Mouse (Mus musculus) ES-Bruce4 (cell line): ENCODE data around the gene Vopp1. TPM values are rescaled to one million over a fixed set of nuclear protein-coding genes. Genes with fewer than 3 reads are reported as not detected.

ENCODE experiments used
- H3K27ac ChIP-seq: 2 replicates; pipeline ENCODE4 v1.5.1; 2012; ENCODE audit warnings: low read length, inconsistent platforms; ENCODE audit not compliant: insufficient read depth
- H3K27me3 ChIP-seq: 2 replicates; pipeline ENCODE4 v1.6.1; 2012; ENCODE audit warnings: mild to moderate bottlenecking, low read length, inconsistent platforms; ENCODE audit not compliant: control insufficient read depth, poor library complexity, insufficient read depth, severe bottlenecking
- H3K36me3 ChIP-seq: 2 replicates; pipeline ENCODE4 v1.6.1; 2012; ENCODE audit warnings: inconsistent platforms, mild to moderate bottlenecking, low read length, moderate library complexity; ENCODE audit not compliant: control insufficient read depth, poor library complexity, insufficient read depth, severe bottlenecking
- H3K4me1 ChIP-seq: one replicate; pipeline ENCODE4 v1.8.1; 2011; ENCODE audit warnings: low read length; ENCODE audit not compliant: control insufficient read depth, insufficient read depth
- H3K4me3 ChIP-seq: 2 replicates; pipeline ENCODE4 v1.5.1; 2011; ENCODE audit warnings: low read depth, mild to moderate bottlenecking, low read length
- H3K9ac ChIP-seq: 2 replicates; pipeline ENCODE4 v1.6.1; 2012; ENCODE audit warnings: low read depth, mild to moderate bottlenecking, inconsistent platforms; ENCODE audit not compliant: poor library complexity, severe bottlenecking
- H3K9me3 ChIP-seq: replicated peaks from 2 replicates; pipeline ENCODE4 v1.6.1; 2012; ENCODE audit warnings: mild to moderate bottlenecking, low read length, inconsistent platforms; ENCODE audit not compliant: control insufficient read depth, poor library complexity, insufficient read depth, severe bottlenecking
- CTCF ChIP-seq: IDR thresholded peaks from one replicate; pipeline ENCODE4 v1.8.1; 2011; ENCODE audit warnings: low read depth, low read length
- EP300 ChIP-seq: IDR thresholded peaks from 2 replicates; pipeline ENCODE4 v1.6.1; 2011; ENCODE audit warnings: low read depth, low read length; ENCODE audit not compliant: insufficient read depth
- POLR2A ChIP-seq: IDR thresholded peaks from one replicate; pipeline ENCODE4 v1.8.1; 2011; ENCODE audit warnings: low read length; ENCODE audit not compliant: insufficient read depth
- polyA plus RNA-seq: library from polyadenylated mRNA; stranded (reverse); fragments of >200 nt; gene quantifications from 2 replicates; pipeline ENCODE4 v1.2.4, GENCODE M21; 2011; ENCODE audit warnings: low read depth; ENCODE audit not compliant: missing spikeins, insufficient read depth, insufficient read length

The Vopp1 gene
- polyA plus RNA-seq, 1 experiment, result 17.6 TPM

GRCm38 (mm10) chr6:57790542-57790941 is 34.4 kb downstream of the Vopp1 start:
- H3K9me3 ChIP-seq, result no peaks in the 10 kb centered on the region
- TF ChIP-seq POLR2A, result no peak
- TF ChIP-seq EP300, result no peak
- no peak for TF ChIP-seq CTCF
- H3K36me3 ChIP-seq, result no peaks in the 10 kb centered on the region
- H3K27ac ChIP-seq, result no peak overlapping the region
- H3K9ac ChIP-seq, result no peak overlapping the region
- no peaks in the 10 kb centered on the region for H3K4me1 ChIP-seq
- H3K27me3 ChIP-seq, result no peaks in the 10 kb centered on the region
- no peak overlapping the region for H3K4me3 ChIP-seq

GRCm38 (mm10) chr6:57787376-57787775 is 37.6 kb downstream of the Vopp1 start:
- no peak overlapping the region for H3K27ac ChIP-seq
- TF ChIP-seq EP300, result no peak
- TF ChIP-seq CTCF, result no peak
- no peak for TF ChIP-seq POLR2A
- H3K9ac ChIP-seq, result no peak overlapping the region
- H3K4me3 ChIP-seq, result no peak overlapping the region
- no peaks in the 10 kb centered on the region for H3K27me3 ChIP-seq
- H3K9me3 ChIP-seq, result no peaks in the 10 kb centered on the region
- no peaks in the 10 kb centered on the region for H3K4me1 ChIP-seq
- no peaks in the 10 kb centered on the region for H3K36me3 ChIP-seq

DNA sequence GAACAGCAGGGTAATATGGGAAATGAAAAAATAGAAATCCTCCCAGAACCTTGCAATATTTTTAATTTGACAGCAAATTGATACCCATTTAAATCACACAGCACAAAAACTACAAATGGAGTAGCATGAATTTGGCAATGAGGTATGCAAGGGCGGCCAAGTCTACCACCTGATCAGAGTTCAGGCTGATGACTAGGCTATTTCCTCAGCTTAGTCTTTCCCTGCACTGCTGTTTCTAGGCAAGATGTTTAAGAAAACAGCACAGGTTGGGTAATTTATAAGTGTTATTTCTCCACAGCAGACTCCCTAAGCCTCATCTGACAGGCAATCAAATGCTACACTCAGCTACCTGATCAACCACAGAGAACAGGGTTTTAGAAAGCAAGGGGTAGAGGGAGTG is 40.7 kb downstream of the Vopp1 start:
- no peaks in the 10 kb centered on the region for H3K27me3 ChIP-seq
- TF ChIP-seq POLR2A (no peak), EP300 (no peak), CTCF (no peak)
- H3K9me3 ChIP-seq, result no peaks in the 10 kb centered on the region
- H3K4me3 ChIP-seq, result no peak overlapping the region
- no peaks in the 10 kb centered on the region for H3K36me3 ChIP-seq
- H3K4me1 ChIP-seq, result no peaks in the 10 kb centered on the region
- H3K9ac ChIP-seq, result no peak overlapping the region
- no peak overlapping the region for H3K27ac ChIP-seq

GRCm38 (mm10) chr6:57782658-57783057 is 42.3 kb downstream of the Vopp1 start:
- no peak overlapping the region for H3K27ac ChIP-seq
- no peaks in the 10 kb centered on the region for H3K27me3 ChIP-seq
- no peaks in the 10 kb centered on the region for H3K9me3 ChIP-seq
- no peak overlapping the region for H3K9ac ChIP-seq
- H3K36me3 ChIP-seq, result no peaks in the 10 kb centered on the region
- H3K4me3 ChIP-seq, result no peak overlapping the region
- TF ChIP-seq EP300 (no peak), CTCF (no peak), POLR2A (no peak)
- no peaks in the 10 kb centered on the region for H3K4me1 ChIP-seq

GRCm38 (mm10) chr6:57780359-57780758 is 44.6 kb downstream of the Vopp1 start:
- Histone ChIP-seq H3K27ac (no peak overlapping the region), H3K4me1 (no peaks in the 10 kb centered on the region), H3K36me3 (no peaks in the 10 kb centered on the region), H3K9ac (no peak overlapping the region), H3K9me3 (no peaks in the 10 kb centered on the region), H3K4me3 (no peak overlapping the region), H3K27me3 (no peaks in the 10 kb centered on the region)
- TF ChIP-seq EP300 (no peak), CTCF (no peak), POLR2A (no peak)

GRCm38 (mm10) chr6:57773792-57774191 is 51.2 kb downstream of the Vopp1 start:
- Histone ChIP-seq H3K27me3 (no peaks in the 10 kb centered on the region), H3K27ac (no peak overlapping the region), H3K9me3 (no peaks in the 10 kb centered on the region), H3K36me3 (no peaks in the 10 kb centered on the region), H3K4me3 (no peak overlapping the region), H3K4me1 (no peaks in the 10 kb centered on the region), H3K9ac (no peak overlapping the region)
- TF ChIP-seq EP300 (no peak), CTCF (no peak), POLR2A (no peak)
